Mouse (Mus musculus) midbrain, embryonic 14.5 days (tissue): ENCODE data around the gene Atp5f1. TPM values are rescaled to one million over a fixed set of nuclear protein-coding genes. Genes with fewer than 3 reads are reported as not detected.

Source experiments
- ATAC-seq: fragments of 200-750 bp; cut with Nextera tagmentation; 2 replicates; pipeline ENCODE4 v1.8.0; 2017; ENCODE audit warnings: moderate number of reproducible peaks, moderate library complexity; ENCODE audit not compliant: low FRiP score, low TSS enrichment
- DNase-seq: peaks from one replicate; pipeline ENCODE4 v3.0.0-alpha.2; 2015
- H3K27ac ChIP-seq: fragments of 300-500 bp; sonication (generic); replicated peaks from 2 replicates; pipeline ENCODE4 v1.5.1; 2014; ENCODE audit warnings: mild to moderate bottlenecking, low read depth, low read length, moderate library complexity
- H3K27me3 ChIP-seq: fragments of 300-500 bp; sonication (generic); 2 replicates; pipeline ENCODE4 v1.6.1; 2014; ENCODE audit warnings: low read length, control low read depth, mixed read lengths; ENCODE audit not compliant: control insufficient read depth, insufficient read depth
- H3K36me3 ChIP-seq: fragments of 300-500 bp; sonication (generic); 2 replicates; pipeline ENCODE4 v1.6.1; 2014; ENCODE audit warnings: low read length, control low read depth; ENCODE audit not compliant: control insufficient read depth, insufficient read depth
- H3K4me1 ChIP-seq: fragments of 300-500 bp; sonication (generic); 2 replicates; pipeline ENCODE4 v1.6.1; 2014; ENCODE audit warnings: mild to moderate bottlenecking, antibody characterized with exemption, low read length, control low read depth; ENCODE audit not compliant: control insufficient read depth, insufficient read depth
- H3K4me2 ChIP-seq: fragments of 300-500 bp; sonication (generic); 2 replicates; pipeline ENCODE4 v1.6.1; 2014; ENCODE audit warnings: mild to moderate bottlenecking, low read length, moderate library complexity
- H3K4me3 ChIP-seq: fragments of 300-500 bp; sonication (generic); replicated peaks from 2 replicates; pipeline ENCODE4 v1.5.1; 2014; ENCODE audit warnings: low read depth, low read length
- H3K9ac ChIP-seq: fragments of 300-500 bp; sonication (generic); replicated peaks from 2 replicates; pipeline ENCODE4 v1.6.1; 2014; ENCODE audit warnings: mild to moderate bottlenecking, low read length, moderate library complexity
- H3K9me3 ChIP-seq: fragments of 300-500 bp; sonication (generic); 2 replicates; pipeline ENCODE4 v1.6.1; 2016; ENCODE audit warnings: low read length, control low read depth, mixed read lengths; ENCODE audit not compliant: control insufficient read depth
- WGBS: fragments of 180-500 bp; shearing (Covaris S2); extraction: QIAGEN DNeasy Blood & Tissue Kit; methylation state at CpG from one replicate; pipeline ENCODE4 v1.1.7; 2014; 5-methylcytosine and 5-hydroxymethylcytosine counted together
- polyA plus RNA-seq: library from polyadenylated mRNA; unstranded; fragments of >200 nt; fragmentation: Nextera tagmentation; extraction: Ambion mirVana; gene quantifications from 2 replicates; pipeline ENCODE4 v1.2.1, GENCODE M21; 2014

Gene Atp5f1
- polyA plus RNA-seq, 1 experiment from 2014 or later, result 564 TPM

DNA sequence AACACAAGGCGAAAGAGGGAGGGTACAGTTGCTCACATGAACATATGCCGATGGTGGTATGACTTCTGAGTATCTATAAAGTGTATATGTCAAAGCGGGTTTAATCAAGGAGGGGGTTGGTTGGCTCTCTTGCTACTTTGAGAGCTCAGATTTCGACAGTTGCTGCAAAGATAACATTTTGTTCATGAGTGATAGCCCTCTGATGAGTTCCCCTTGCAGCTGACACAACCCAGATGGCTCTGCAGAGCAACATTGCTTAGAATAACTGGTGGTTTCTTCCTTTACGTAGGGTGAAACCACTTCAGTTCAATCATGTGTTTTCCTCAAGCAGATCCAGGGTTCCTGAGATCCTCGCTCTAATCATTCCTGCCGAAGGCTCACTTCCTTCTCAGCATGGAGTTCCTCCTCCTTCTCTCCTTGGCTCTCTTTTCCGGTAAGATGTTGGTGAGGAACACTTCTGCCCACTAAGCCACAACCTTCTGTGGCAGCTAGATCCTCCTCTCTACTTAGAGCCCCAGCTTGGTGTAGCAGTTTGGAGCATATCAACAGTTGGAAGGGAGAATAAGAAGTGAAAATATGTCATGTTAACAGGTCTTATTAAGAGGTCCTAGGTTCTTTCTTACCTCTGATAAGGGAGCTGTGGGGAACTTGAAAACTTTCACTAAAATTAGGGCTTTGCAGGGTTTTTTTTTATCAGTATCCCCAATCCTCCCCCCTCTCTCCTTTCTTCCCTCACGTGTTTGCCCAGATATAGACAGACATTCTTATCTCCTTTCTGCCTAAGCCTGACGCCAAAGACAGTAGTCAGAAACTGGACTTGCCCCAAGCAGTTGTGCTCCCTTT lies 45.8 kb downstream of the Atp5f1 start:
- no peak overlapping the region for H3K4me2 ChIP-seq
- H3K4me3 ChIP-seq, result no peak overlapping the region
- WGBS, result 89% methylated on average over 10 of the region's 10 CpGs
- H3K36me3 ChIP-seq, result no peaks in the 10 kb centered on the region
- H3K27ac ChIP-seq, result no peak overlapping the region
- no peaks in the 10 kb centered on the region for H3K27me3 ChIP-seq
- H3K9ac ChIP-seq, result no peak overlapping the region
- ATAC-seq (no peak), DNase-seq (no peak)
- H3K9me3 ChIP-seq, result no peaks in the 10 kb centered on the region
- H3K4me1 ChIP-seq, result no peaks in the 10 kb centered on the region

GRCm38 (mm10) chr3:105912097-105912880 lies 47.6 kb downstream of the Atp5f1 start:
- Histone ChIP-seq H3K9ac (no peak overlapping the region), H3K4me2 (no peak overlapping the region), H3K36me3 (no peaks in the 10 kb centered on the region), H3K4me1 (no peaks in the 10 kb centered on the region), H3K27me3 (no peaks in the 10 kb centered on the region), H3K4me3 (no peak overlapping the region), H3K9me3 (no peaks in the 10 kb centered on the region), H3K27ac (no peak overlapping the region)
- 88% methylated on average over 9 of the region's 9 CpGs for WGBS
- no peak for DNase-seq
- ATAC-seq, result no peak

DNA sequence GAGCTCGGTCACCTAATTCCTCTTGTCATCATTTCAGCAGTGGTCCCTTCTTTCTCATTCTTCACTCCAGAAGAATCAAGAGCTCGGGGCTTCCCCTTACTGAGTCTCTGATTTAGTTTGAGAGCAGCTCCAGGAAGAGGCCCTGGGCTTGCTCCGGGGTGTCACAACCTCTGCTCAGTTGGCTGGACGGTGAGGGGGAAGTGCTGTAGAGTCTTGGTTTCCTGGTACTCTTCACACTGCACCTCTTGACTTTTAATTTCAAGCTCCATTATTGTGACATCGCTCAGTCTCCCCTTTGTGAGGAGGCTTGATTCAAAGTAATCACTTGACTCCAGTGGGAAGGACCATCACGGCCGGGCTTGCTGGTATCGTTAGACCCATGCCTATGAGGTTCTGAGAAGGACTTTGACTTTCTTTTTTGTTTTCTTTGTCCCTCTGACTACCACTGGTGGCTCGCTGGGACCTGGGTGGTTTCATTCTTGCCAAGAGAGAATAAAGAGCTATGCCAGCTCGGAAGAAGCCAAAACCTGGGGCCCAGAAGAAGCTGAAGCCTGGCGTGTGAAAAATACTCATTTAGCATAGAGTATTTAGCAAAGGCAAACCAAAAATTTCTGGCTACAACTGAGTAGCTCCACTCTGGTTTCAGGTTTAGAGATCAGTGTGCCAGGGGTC lies 49.2 kb downstream of the Atp5f1 start:
- no peaks in the 10 kb centered on the region for H3K4me1 ChIP-seq
- H3K27ac ChIP-seq, result no peak overlapping the region
- WGBS, result 93% methylated on average over 11 of the region's 11 CpGs
- ATAC-seq, result no peak
- H3K9me3 ChIP-seq, result no peaks in the 10 kb centered on the region
- H3K9ac ChIP-seq, result no peak overlapping the region
- no peak for DNase-seq
- H3K27me3 ChIP-seq, result no peaks in the 10 kb centered on the region
- H3K4me3 ChIP-seq, result no peak overlapping the region
- no peaks in the 10 kb centered on the region for H3K36me3 ChIP-seq
- H3K4me2 ChIP-seq, result no peak overlapping the region

DNA sequence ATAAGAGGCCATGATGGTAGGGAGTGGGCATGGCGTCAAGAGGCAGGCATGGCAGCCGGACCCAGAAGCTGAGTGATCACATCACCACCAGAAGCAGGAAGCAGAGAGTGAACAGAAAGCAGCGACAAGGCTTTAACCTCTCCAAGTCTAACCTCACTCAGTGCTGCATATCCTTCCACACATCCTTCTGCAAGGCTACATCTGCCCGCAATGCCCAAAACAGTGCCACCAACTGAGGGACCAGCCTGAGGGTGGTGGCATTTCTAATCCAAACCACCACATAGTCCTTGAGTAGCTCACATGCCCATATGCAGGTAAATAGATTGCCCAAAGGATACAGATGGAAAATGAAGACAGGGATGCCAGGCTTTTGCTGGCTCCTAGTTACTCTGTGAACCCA lies 50.9 kb downstream of the Atp5f1 start:
- H3K4me3 ChIP-seq, result no peak overlapping the region
- 91% methylated on average over 4 of the region's 4 CpGs for WGBS
- ATAC-seq (no peak), DNase-seq (no peak)
- H3K9ac ChIP-seq, result no peak overlapping the region
- no peak overlapping the region for H3K27ac ChIP-seq
- H3K4me2 ChIP-seq, result no peak overlapping the region
- H3K4me1 ChIP-seq, result no peaks in the 10 kb centered on the region
- H3K27me3 ChIP-seq, result no peaks in the 10 kb centered on the region
- H3K9me3 ChIP-seq, result no peaks in the 10 kb centered on the region
- H3K36me3 ChIP-seq, result no peaks in the 10 kb centered on the region

DNA sequence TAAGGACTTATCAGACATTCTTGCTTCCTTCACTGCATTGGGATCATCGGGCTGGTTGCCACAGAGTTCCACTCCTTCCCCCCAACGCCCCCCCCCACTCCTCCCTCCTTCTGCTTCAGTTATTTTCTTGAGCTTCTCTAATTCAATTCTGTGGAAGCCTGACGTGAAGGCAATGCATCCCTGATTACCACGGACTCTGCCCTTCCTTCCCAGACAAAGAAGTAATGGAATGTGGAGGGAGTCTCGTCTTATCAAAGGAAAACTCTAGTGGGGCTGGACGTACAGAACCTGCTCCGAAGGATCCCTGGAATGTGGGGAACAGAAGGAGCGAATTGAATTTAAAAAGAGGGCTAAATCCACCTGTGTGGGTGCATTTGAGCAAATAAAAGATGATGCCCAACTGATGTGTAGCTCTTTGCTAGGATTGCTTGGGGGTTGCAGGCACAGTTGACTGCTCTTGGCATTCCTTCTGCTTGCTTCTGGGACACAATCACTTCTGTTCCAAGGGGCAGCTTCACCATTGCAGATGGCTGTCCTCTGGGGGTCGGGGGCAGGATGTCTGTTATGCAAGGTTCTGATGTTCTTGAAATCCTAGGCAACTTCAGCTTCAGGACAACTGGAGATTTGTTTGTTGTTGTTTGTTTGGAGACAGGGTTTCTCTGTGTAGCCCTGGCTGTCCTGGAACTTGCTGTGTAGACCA lies 51.8 kb downstream of the Atp5f1 start:
- ATAC-seq (no peak), DNase-seq (no peak)
- Histone ChIP-seq H3K36me3 (no peaks in the 10 kb centered on the region), H3K27me3 (no peaks in the 10 kb centered on the region), H3K9ac (no peak overlapping the region), H3K4me2 (no peak overlapping the region), H3K4me1 (no peaks in the 10 kb centered on the region), H3K4me3 (no peak overlapping the region), H3K9me3 (no peaks in the 10 kb centered on the region), H3K27ac (no peak overlapping the region)
- 35% methylated on average over 9 of the region's 9 CpGs for WGBS

DNA sequence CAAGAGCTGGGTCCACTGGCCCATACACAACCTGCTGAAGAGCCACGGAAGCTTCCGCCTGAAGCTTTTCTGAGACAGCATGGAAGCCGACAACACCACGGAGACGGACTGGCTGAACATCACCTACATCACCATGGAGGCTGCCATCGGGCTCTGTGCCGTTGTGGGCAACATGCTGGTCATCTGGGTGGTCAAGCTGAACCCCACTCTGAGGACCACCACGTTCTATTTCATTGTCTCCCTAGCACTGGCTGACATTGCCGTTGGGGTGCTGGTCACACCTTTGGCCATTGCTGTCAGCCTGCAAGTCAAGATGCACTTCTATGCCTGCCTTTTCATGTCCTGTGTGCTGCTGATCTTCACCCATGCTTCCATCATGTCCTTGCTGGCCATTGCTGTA lies 55.2 kb downstream of the Atp5f1 start:
- DNase-seq (no peak), ATAC-seq (no peak)
- WGBS, result 94% methylated on average over 9 of the region's 9 CpGs
- H3K36me3 ChIP-seq, result no peaks in the 10 kb centered on the region
- H3K9me3 ChIP-seq, result no peaks in the 10 kb centered on the region
- H3K27ac ChIP-seq, result no peak overlapping the region
- no peaks in the 10 kb centered on the region for H3K4me1 ChIP-seq
- H3K27me3 ChIP-seq, result no peaks in the 10 kb centered on the region
- H3K4me2 ChIP-seq, result no peak overlapping the region
- no peak overlapping the region for H3K9ac ChIP-seq
- H3K4me3 ChIP-seq, result no peak overlapping the region

DNA sequence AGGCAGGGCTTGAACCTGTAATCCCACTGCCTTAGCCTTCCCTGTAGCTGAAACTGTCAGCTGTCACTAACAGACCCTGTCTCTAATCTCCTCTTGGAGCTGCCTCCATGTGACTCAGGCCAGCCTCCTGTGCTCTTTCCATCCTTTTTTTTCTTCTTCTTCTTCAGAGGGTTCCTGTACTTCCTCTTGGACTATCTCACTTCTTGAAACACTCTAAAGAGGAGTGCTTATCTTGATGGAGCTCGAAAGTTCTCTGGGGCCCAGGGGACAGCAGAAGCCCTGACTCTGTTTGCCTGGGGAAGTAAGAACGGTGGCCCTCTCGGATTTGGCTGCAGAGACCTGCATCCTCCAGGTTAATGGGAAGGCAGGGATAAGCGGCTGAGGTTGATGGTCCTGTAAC lies 55.7 kb downstream of the Atp5f1 start:
- ATAC-seq (no peak), DNase-seq (no peak)
- Histone ChIP-seq H3K27me3 (no peaks in the 10 kb centered on the region), H3K36me3 (no peaks in the 10 kb centered on the region), H3K9me3 (no peaks in the 10 kb centered on the region), H3K4me3 (no peak overlapping the region), H3K4me2 (no peak overlapping the region), H3K4me1 (no peaks in the 10 kb centered on the region), H3K9ac (no peak overlapping the region), H3K27ac (no peak overlapping the region)
- 79% methylated on average over 4 of the region's 4 CpGs for WGBS

DNA sequence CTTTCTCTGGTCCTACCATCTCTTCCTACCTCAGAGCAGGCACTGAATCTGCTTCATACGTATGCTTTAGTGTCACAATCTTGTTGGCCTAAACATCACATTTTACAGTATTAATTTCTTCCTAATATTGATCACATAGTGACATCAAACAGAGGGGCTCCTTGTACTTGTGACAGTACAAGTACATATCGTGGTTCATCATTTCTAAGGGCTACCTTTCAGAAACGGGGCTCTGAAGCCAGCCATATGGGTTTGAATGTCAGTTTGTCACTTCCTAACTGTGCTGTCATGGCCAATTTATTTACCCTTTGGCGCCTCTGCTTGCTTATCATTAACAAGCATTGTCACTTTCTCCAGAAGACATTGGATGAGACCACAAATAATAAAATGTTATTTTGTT lies 58.4 kb downstream of the Atp5f1 start:
- Histone ChIP-seq H3K9ac (no peak overlapping the region), H3K9me3 (no peaks in the 10 kb centered on the region), H3K27me3 (no peaks in the 10 kb centered on the region), H3K4me3 (no peak overlapping the region), H3K36me3 (no peaks in the 10 kb centered on the region), H3K27ac (no peak overlapping the region), H3K4me2 (no peak overlapping the region), H3K4me1 (no peaks in the 10 kb centered on the region)
- ATAC-seq, result no peak
- no peak for DNase-seq
- WGBS, result 77% methylated on average over 4 of the region's 4 CpGs
